Mouse (Mus musculus): Measurements from ENCODE around the gene Polr1d. TPM values are rescaled to one million over a fixed set of nuclear protein-coding genes. Genes with fewer than 3 reads are reported as not detected.

Gene Polr1d
- polyA plus RNA-seq, 1 experiment from 2014 or later: 145 TPM

DNA sequence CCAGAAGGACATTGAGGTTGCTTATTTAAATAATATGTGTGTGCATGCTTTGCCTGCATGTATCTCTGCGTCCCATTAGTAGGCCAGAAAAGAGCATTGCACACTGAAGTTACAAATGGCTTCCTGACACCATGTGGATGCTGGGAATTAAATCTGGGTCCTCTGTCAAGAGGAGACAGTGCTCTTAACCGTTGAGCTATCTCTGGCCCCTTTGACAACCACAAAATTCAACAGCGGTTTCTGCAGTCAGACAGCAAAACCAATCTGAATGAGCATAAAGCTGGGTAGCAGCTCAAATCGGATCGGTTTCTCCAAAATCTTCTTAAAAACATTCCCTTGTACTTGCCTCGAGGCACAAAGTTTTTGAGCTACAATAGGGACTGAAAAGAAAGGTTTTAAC lies 23.8 kb upstream of the Polr1d start:
- 80% methylated on average over 6 of the region's 6 CpGs for WGBS
- no peak overlapping the region for H3K4me3 ChIP-seq (replicated peaks; ENCODE audit: low read length)
- H3K27me3 ChIP-seq (ENCODE audit: control insufficient read depth, insufficient read depth, low read length): no peaks in the 10 kb centered on the region
- H3K4me1 ChIP-seq (ENCODE audit: control insufficient read depth, insufficient read depth, low read length): peaks cover 26% of the 10 kb centered on the region
- H3K9me3 ChIP-seq (replicated peaks; ENCODE audit: control insufficient read depth, low read length): no peaks in the 10 kb centered on the region
- no peak for ATAC-seq (ENCODE audit: insufficient read depth, low FRiP score)
- no peak overlapping the region for H3K4me2 ChIP-seq (ENCODE audit: low read depth, low read length)
- H3K36me3 ChIP-seq (ENCODE audit: control insufficient read depth, insufficient read depth, low read length): no peaks in the 10 kb centered on the region
- no peak overlapping the region for H3K27ac ChIP-seq (ENCODE audit: low read length)
- H3K9ac ChIP-seq (ENCODE audit: low read length): no peak overlapping the region

DNA sequence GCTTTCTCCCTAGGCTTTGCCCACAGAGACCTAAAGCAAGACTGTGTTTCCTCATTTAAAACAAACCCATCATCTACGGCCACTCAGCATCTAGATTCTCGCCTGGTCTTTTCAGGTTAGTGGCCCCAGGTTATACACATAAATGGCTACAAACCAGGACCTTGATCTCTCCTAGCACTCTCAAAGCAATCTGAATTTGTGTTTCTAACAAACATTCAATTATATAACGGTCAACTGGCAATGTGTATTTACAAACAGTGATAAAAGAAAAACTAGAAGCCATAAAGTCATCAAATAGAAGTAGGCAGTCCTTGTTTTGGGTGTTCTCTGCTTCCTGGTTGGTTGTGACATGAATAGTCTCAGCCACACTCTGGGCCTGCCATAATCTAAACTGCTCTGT lies 23.4 kb upstream of the Polr1d start:
- Histone ChIP-seq H3K27me3 (ENCODE audit: control insufficient read depth, insufficient read depth, low read length) (no peaks in the 10 kb centered on the region), H3K27ac (ENCODE audit: low read length) (no peak overlapping the region), H3K4me1 (ENCODE audit: control insufficient read depth, insufficient read depth, low read length) (peaks cover 29% of the 10 kb centered on the region), H3K9me3 (replicated peaks; ENCODE audit: control insufficient read depth, low read length) (no peaks in the 10 kb centered on the region), H3K9ac (ENCODE audit: low read length) (no peak overlapping the region), H3K4me2 (ENCODE audit: low read depth, low read length) (no peak overlapping the region), H3K4me3 (replicated peaks; ENCODE audit: low read length) (no peak overlapping the region), H3K36me3 (ENCODE audit: control insufficient read depth, insufficient read depth, low read length) (no peaks in the 10 kb centered on the region)
- ATAC-seq (ENCODE audit: insufficient read depth, low FRiP score): no peak
- WGBS: 73% methylated on average over 3 of the region's 3 CpGs

DNA sequence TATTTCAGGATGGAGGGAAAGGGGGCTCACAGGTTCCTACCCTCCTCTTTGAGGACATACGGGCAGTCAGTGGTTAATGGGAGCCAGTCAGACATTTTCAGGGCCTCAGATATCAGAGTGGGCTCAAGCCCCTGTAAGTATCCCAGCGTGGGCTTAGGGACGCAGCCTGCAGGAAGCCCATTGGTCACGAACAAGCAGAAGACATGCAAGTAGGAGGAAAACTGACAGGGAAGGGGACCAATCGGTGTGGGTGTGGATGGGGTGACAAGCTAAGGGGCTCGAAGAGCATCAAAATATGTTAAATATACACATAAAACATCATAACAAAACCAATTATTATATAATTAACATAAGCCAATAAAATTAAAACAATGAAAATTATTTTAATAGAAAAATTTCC lies 22.5 kb upstream of the Polr1d start:
- no peak overlapping the region for H3K4me3 ChIP-seq (replicated peaks; ENCODE audit: low read length)
- ATAC-seq (ENCODE audit: insufficient read depth, low FRiP score): no peak
- no peaks in the 10 kb centered on the region for H3K27me3 ChIP-seq (ENCODE audit: control insufficient read depth, insufficient read depth, low read length)
- no peaks in the 10 kb centered on the region for H3K36me3 ChIP-seq (ENCODE audit: control insufficient read depth, insufficient read depth, low read length)
- H3K9ac ChIP-seq (ENCODE audit: low read length): no peak overlapping the region
- WGBS: 79% methylated on average over 6 of the region's 6 CpGs
- H3K4me1 ChIP-seq (ENCODE audit: control insufficient read depth, insufficient read depth, low read length): peaks cover 31% of the 10 kb centered on the region
- no peak overlapping the region for H3K27ac ChIP-seq (ENCODE audit: low read length)
- H3K9me3 ChIP-seq (replicated peaks; ENCODE audit: control insufficient read depth, low read length): no peaks in the 10 kb centered on the region
- no peak overlapping the region for H3K4me2 ChIP-seq (ENCODE audit: low read depth, low read length)

DNA sequence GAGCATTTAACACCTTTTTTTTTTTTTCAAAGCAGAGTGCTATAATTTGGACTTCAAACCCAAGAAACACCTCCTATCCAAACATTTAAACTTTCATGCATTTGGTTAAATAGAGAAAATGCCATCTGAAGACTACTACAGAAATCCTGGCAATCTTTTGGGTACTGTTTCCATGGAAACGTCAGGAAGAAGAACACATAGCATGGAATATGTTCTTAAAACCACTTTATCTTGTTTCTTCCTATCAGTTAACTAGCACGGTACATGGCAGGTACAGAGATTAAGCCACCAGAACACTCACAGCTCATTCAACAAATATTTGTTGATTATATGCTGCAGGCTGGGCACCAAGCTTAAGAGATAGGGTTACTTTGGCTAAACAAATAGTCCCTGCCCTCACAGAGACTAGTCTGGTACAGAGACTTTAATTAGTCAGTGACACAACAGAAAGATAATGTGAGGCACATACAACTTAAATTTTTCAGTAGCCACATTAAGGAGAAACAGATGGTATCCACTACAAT lies 22.0 kb upstream of the Polr1d start:
- Histone ChIP-seq H3K4me1 (ENCODE audit: control insufficient read depth, insufficient read depth, low read length) (peaks cover 31% of the 10 kb centered on the region), H3K9me3 (replicated peaks; ENCODE audit: control insufficient read depth, low read length) (no peaks in the 10 kb centered on the region), H3K4me3 (replicated peaks; ENCODE audit: low read length) (no peak overlapping the region), H3K36me3 (ENCODE audit: control insufficient read depth, insufficient read depth, low read length) (no peaks in the 10 kb centered on the region), H3K27ac (ENCODE audit: low read length) (no peak overlapping the region), H3K9ac (ENCODE audit: low read length) (no peak overlapping the region), H3K27me3 (ENCODE audit: control insufficient read depth, insufficient read depth, low read length) (no peaks in the 10 kb centered on the region), H3K4me2 (ENCODE audit: low read depth, low read length) (no peak overlapping the region)
- WGBS: 40% methylated on average over 2 of the region's 2 CpGs
- ATAC-seq (ENCODE audit: insufficient read depth, low FRiP score): no peak

DNA sequence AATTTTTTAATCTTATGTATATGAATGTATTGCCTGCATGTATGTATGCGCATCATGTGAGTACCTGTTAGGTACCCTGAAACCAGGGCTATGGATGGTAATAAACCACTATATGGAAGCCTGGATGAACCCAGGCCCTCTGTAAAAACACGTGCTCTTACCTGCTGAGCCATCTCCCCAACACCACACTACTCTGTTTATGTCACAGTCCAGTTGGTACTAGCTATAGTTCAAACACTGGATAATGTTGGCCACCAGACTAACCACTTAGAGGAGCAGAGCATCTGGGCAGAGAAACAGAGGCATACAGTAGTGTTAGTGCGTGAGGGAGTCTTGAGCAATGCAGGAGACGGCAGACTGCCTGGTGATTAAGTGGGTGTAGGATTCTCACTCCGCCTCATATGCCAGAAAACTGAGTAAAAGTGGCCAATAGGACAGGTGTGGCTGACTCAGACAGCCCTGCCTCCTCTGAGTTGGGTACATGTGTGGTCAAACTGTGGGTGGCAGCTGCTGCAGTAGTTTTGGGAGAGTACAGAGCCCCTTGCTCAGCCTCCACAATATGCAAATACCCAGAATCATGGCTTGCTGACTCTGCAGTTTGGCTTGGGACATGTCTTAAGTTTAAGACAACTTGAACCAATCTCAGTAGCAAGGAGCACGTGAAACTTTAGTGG lies 21.1 kb upstream of the Polr1d start:
- Histone ChIP-seq H3K9ac (ENCODE audit: low read length) (no peak overlapping the region), H3K4me3 (replicated peaks; ENCODE audit: low read length) (no peak overlapping the region), H3K27ac (ENCODE audit: low read length) (no peak overlapping the region), H3K36me3 (ENCODE audit: control insufficient read depth, insufficient read depth, low read length) (no peaks in the 10 kb centered on the region), H3K27me3 (ENCODE audit: control insufficient read depth, insufficient read depth, low read length) (no peaks in the 10 kb centered on the region), H3K4me2 (ENCODE audit: low read depth, low read length) (no peak overlapping the region), H3K4me1 (ENCODE audit: control insufficient read depth, insufficient read depth, low read length) (peaks cover 29% of the 10 kb centered on the region), H3K9me3 (replicated peaks; ENCODE audit: control insufficient read depth, low read length) (no peaks in the 10 kb centered on the region)
- WGBS: 77% methylated on average over 6 of the region's 6 CpGs
- no peak for ATAC-seq (ENCODE audit: insufficient read depth, low FRiP score)

DNA sequence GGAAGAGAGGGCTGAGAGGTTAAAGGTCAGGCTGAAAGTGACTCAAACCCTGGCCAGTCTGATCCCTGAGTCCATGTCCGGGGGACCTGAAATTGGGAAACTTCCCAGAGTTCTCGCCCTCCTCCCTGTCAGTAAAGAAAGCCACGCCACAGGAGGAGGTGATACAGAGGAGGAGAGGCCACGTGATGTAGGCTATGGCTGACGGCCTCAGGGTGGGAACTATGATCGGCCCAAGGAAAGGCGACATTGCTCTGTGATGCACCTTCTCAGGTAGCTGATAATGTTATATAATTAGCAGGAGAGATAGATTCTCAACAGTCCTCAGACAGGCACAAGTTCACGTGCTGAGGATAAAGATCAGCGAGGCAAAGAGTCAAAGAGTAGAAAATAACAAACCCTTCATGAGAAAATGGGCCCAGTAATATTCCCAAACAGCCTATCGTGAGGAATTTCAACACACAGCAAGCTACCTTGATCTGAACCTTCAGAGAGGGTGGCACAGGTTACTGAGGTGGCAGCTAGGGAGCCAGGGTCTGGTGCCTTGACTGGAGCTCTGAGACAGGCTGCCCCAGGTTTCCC lies 20.0 kb upstream of the Polr1d start:
- Histone ChIP-seq H3K4me1 (ENCODE audit: control insufficient read depth, insufficient read depth, low read length) (peaks cover 25% of the 10 kb centered on the region), H3K27ac (ENCODE audit: low read length) (peak overlapping the region; percentile 60; the same call in 1 of the 2 replicates), H3K9me3 (replicated peaks; ENCODE audit: control insufficient read depth, low read length) (no peaks in the 10 kb centered on the region), H3K9ac (ENCODE audit: low read length) (no peak overlapping the region), H3K4me3 (replicated peaks; ENCODE audit: low read length) (no peak overlapping the region), H3K36me3 (ENCODE audit: control insufficient read depth, insufficient read depth, low read length) (no peaks in the 10 kb centered on the region), H3K27me3 (ENCODE audit: control insufficient read depth, insufficient read depth, low read length) (no peaks in the 10 kb centered on the region), H3K4me2 (ENCODE audit: low read depth, low read length) (no peak overlapping the region)
- WGBS: 76% methylated on average over 10 of the region's 10 CpGs
- no peak for ATAC-seq (ENCODE audit: insufficient read depth, low FRiP score)

DNA sequence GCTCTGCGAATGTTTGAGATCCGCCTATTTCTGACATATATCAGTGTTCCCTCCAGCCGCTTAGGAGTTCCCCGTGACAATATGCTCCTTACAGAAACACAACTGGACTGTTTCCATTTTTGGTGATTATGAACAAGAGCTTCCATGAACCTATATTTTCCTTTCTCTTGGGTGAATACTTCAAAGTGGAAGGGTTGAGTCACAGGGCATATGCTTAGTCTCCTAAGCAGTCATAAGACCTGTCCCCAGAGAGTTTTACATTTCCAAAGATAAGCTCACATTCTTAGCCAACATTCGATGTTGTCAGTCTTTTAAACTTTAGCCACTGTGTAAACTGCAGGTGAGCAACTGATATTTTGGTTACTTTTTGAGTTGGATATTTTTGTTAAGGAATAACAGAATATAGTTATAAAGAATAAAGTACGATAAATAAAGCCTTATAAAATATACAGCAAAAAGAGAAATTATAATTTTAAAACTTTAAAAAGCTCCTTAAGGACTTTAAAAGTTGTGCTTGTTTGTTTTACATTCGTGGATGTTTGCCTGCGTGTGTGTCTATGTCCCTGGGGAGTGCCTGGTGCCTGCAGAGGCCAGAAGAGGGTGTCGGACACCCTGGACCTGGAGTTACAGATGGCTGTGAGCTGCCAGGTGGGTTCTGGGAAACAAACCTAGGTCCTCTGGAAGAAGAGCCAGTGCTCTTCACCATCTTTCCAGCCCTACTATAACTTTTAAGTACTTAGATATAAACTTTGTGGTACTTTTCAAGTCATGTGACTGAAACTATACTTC lies 19.0 kb upstream of the Polr1d start:
- peak; percentile 71 for ATAC-seq (ENCODE audit: insufficient read depth, low FRiP score)
- Histone ChIP-seq H3K9me3 (replicated peaks; ENCODE audit: control insufficient read depth, low read length) (no peaks in the 10 kb centered on the region), H3K36me3 (ENCODE audit: control insufficient read depth, insufficient read depth, low read length) (no peaks in the 10 kb centered on the region), H3K4me2 (ENCODE audit: low read depth, low read length) (peak overlapping the region; percentile 2; the same call in 1 of the 2 replicates), H3K4me1 (ENCODE audit: control insufficient read depth, insufficient read depth, low read length) (peaks cover 20% of the 10 kb centered on the region), H3K9ac (ENCODE audit: low read length) (no peak overlapping the region), H3K27ac (ENCODE audit: low read length) (peak overlapping the region; percentile 62), H3K27me3 (ENCODE audit: control insufficient read depth, insufficient read depth, low read length) (no peaks in the 10 kb centered on the region), H3K4me3 (replicated peaks; ENCODE audit: low read length) (no peak overlapping the region)
- 56% methylated on average over 9 of the region's 9 CpGs for WGBS

DNA sequence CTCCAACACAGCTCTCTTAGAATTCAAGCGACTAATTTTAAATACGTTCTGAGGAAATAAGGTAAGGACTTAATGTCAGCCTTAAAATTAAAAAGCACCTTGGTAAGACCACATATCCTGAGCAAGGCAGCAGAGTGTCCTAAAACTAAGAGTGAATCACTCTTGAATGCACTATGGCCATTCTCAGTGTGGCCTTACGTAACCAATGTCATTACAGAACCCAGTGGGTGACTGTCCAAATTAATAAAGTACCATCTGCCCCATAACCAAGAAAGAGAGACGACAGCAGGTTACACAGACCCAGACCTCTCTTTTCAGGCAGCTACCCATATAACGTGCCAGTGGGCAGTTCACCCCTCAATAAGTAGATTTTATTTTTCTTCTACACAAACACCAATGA lies 18.2 kb upstream of the Polr1d start:
- ATAC-seq (ENCODE audit: insufficient read depth, low FRiP score): no peak
- 89% methylated on average over 5 of the region's 5 CpGs for WGBS
- H3K36me3 ChIP-seq (ENCODE audit: control insufficient read depth, insufficient read depth, low read length): no peaks in the 10 kb centered on the region
- no peak overlapping the region for H3K4me3 ChIP-seq (replicated peaks; ENCODE audit: low read length)
- H3K27me3 ChIP-seq (ENCODE audit: control insufficient read depth, insufficient read depth, low read length): no peaks in the 10 kb centered on the region
- H3K4me2 ChIP-seq (ENCODE audit: low read depth, low read length): no peak overlapping the region
- H3K4me1 ChIP-seq (ENCODE audit: control insufficient read depth, insufficient read depth, low read length): peaks cover 20% of the 10 kb centered on the region
- H3K9ac ChIP-seq (ENCODE audit: low read length): no peak overlapping the region
- peak overlapping the region; percentile 62 for H3K27ac ChIP-seq (ENCODE audit: low read length)
- H3K9me3 ChIP-seq (replicated peaks; ENCODE audit: control insufficient read depth, low read length): no peaks in the 10 kb centered on the region

DNA sequence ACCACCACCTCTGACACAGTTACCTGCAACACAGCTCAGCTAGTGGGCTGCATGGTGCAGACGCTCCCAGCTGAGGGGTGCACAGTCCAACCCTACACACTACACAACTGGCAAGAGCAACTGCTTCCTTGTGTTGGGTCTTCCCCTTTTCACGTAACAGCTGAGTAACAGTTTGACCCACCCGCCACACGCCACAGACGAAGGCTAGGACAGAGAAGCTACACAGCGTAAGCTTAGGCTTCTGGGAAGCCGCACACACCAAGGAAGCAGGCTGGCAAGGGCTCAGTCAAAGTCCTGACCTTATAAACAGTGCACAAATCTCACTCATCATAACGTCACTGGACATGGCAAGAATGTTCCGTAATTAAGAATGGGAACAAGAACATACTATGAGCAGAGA lies 17.5 kb upstream of the Polr1d start:
- no peaks in the 10 kb centered on the region for H3K9me3 ChIP-seq (replicated peaks; ENCODE audit: control insufficient read depth, low read length)
- H3K27me3 ChIP-seq (ENCODE audit: control insufficient read depth, insufficient read depth, low read length): no peaks in the 10 kb centered on the region
- no peak overlapping the region for H3K4me2 ChIP-seq (ENCODE audit: low read depth, low read length)
- H3K4me1 ChIP-seq (ENCODE audit: control insufficient read depth, insufficient read depth, low read length): peaks cover 20% of the 10 kb centered on the region
- no peak overlapping the region for H3K27ac ChIP-seq (ENCODE audit: low read length)
- 63% methylated on average over 9 of the region's 9 CpGs for WGBS
- no peak overlapping the region for H3K4me3 ChIP-seq (replicated peaks; ENCODE audit: low read length)
- ATAC-seq (ENCODE audit: insufficient read depth, low FRiP score): no peak
- no peak overlapping the region for H3K9ac ChIP-seq (ENCODE audit: low read length)
- no peaks in the 10 kb centered on the region for H3K36me3 ChIP-seq (ENCODE audit: control insufficient read depth, insufficient read depth, low read length)
